Mouse (Mus musculus) heart, postnatal 0 days (tissue): ENCODE data around the gene Abcg8. TPM values are rescaled to one million over a fixed set of nuclear protein-coding genes. Genes with fewer than 3 reads are reported as not detected.

Experiments
- ATAC-seq: fragments of 200-750 bp; cut with Nextera tagmentation; 2 replicates; pipeline ENCODE4 v1.8.0; 2017; ENCODE audit warnings: low read depth, moderate number of reproducible peaks, moderate library complexity; ENCODE audit not compliant: insufficient read depth
- DNase-seq: peaks from one replicate; pipeline ENCODE4 v3.0.0-alpha.2; 2016; ENCODE audit warnings: low spot score
- H3K27ac ChIP-seq: fragments of 300-500 bp; sonication (generic); 2 replicates; pipeline ENCODE4 v1.5.1; 2014; ENCODE audit warnings: low read depth, mild to moderate bottlenecking
- H3K27me3 ChIP-seq: fragments of 300-500 bp; sonication (generic); 2 replicates; pipeline ENCODE4 v1.6.1; 2014; ENCODE audit warnings: low read length, mixed read lengths; ENCODE audit not compliant: control insufficient read depth, insufficient read depth
- H3K36me3 ChIP-seq: fragments of 300-500 bp; sonication (generic); replicated peaks from 2 replicates; pipeline ENCODE4 v1.6.1; 2014; ENCODE audit warnings: low read length, mixed read lengths; ENCODE audit not compliant: control insufficient read depth, insufficient read depth
- H3K4me1 ChIP-seq: fragments of 300-500 bp; sonication (generic); 2 replicates; pipeline ENCODE4 v1.6.1; 2014; ENCODE audit warnings: antibody characterized with exemption; ENCODE audit not compliant: control insufficient read depth, insufficient read depth
- H3K4me2 ChIP-seq: fragments of 300-500 bp; sonication (generic); 2 replicates; pipeline ENCODE4 v1.6.1; 2014; ENCODE audit warnings: low read depth, mild to moderate bottlenecking, low read length, moderate library complexity
- H3K4me3 ChIP-seq: fragments of 300-500 bp; sonication (generic); 2 replicates; pipeline ENCODE4 v1.5.1; 2014; ENCODE audit warnings: low read depth, low read length
- H3K9ac ChIP-seq: fragments of 300-500 bp; sonication (generic); replicated peaks from 2 replicates; pipeline ENCODE4 v1.6.1; 2014; ENCODE audit warnings: low read depth, low read length, mixed read lengths
- H3K9me3 ChIP-seq: fragments of 300-500 bp; sonication (generic); replicated peaks from 2 replicates; pipeline ENCODE4 v1.6.1; 2016; ENCODE audit warnings: low read length; ENCODE audit not compliant: control insufficient read depth
- CTCF ChIP-seq: IDR thresholded peaks from 2 replicates; pipeline ENCODE4 v1.5.1; 2016; ENCODE audit warnings: antibody characterized with exemption, control low read depth, low read depth
- EP300 ChIP-seq: IDR thresholded peaks from 2 replicates; pipeline ENCODE4 v1.6.1; 2016; ENCODE audit warnings: antibody characterized with exemption, low read depth
- WGBS: fragments of 180-500 bp; shearing (Covaris S2); extraction: QIAGEN DNeasy Blood & Tissue Kit; methylation state at CpG from one replicate; pipeline ENCODE4 v1.1.7; 2014; 5-methylcytosine and 5-hydroxymethylcytosine counted together
- polyA plus RNA-seq: library from polyadenylated mRNA; unstranded; fragments of >200 nt; fragmentation: Nextera tagmentation; extraction: Ambion mirVana; gene quantifications from 2 replicates; pipeline ENCODE4 v1.2.1, GENCODE M21; 2015
- total RNA-seq: library from RNA; depleted of rRNA; stranded (reverse); fragments of >200 nt; gene quantifications from 2 replicates; pipeline ENCODE4 v1.2.3, GENCODE M21; 2014; ENCODE audit warnings: low replicate concordance

Gene Abcg8
- total and polyA plus RNA-seq, 2 experiments from 2014 or later: not detected

DNA sequence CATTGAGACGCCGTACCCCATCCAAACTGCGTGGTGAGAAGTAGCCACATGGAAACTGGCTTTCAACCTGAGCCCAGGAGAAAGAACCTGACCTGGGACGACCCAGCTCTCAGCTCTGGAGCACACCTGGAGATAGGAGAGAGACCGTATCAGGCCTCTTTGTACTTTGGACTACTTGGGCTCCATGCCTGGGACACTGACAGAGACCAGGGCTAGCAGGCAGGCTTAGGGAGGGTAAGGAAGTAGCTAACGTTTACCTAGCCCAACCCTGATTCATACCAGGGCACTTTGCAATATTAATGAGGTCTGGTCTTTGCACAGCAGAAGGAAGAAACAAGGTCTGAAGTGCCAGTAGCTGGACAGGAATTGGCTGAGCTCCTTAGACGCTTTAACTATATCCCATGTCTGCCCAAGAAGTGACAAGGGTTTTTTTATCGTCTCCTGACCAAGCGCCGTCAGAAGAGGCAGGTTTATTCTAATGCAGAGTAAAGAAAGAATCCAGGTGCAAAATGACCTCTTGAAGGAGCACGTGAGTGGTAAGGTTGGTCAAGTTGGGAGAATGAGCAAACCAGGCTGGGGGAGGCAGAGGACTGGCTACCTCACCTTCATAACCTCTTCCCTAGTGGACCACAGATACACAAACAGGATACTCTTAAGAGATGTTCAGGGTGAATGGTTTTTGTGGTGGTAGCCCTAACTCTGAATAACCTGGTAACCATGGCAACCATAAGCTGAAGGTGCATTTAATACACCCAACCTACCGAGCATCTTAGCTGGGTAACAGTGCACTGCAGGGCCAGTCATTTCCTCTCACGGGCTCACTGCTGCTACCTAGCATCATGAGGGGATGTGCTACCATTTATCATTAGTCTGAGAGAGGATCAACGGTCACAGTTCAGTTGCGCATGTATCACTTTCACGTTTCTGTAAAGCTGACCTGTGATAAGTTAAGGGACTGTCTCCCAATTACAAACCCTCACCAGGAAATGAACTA, 3.4 kb upstream of the Abcg8 start:
- Histone ChIP-seq H3K4me3 (no peak overlapping the region), H3K27me3 (peaks cover 18% of the 10 kb centered on the region), H3K27ac (no peak overlapping the region), H3K36me3 (no peaks in the 10 kb centered on the region), H3K9me3 (no peaks in the 10 kb centered on the region), H3K9ac (no peak overlapping the region), H3K4me1 (no peaks in the 10 kb centered on the region), H3K4me2 (no peak overlapping the region)
- WGBS: 72% methylated on average over 16 of the region's 16 CpGs
- DNase-seq (no peak), ATAC-seq (no peak)
- TF ChIP-seq CTCF: no peak
- no peak for TF ChIP-seq EP300

DNA sequence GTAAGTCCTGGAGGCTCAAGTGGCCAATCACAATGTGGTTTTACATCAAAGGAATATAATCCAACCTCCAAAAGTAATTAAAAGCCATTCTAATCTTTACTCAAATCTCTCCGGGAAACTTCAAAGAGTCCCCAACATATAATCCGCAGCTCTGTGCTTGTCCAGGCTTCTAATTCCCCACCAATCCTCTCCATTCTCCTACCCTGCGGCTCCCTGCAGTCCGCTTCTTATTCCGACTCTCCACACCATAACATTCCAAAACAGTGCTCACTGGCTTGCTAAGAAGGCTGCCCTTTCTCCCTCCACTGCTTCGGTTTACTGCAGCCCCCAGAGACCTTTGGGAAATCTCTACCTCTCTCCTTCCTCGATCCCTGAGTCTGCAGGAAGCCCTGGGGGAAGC, 2.1 kb upstream of the Abcg8 start:
- Histone ChIP-seq H3K36me3 (no peaks in the 10 kb centered on the region), H3K9ac (no peak overlapping the region), H3K4me3 (no peak overlapping the region), H3K4me1 (no peaks in the 10 kb centered on the region), H3K4me2 (no peak overlapping the region), H3K27me3 (peaks cover 18% of the 10 kb centered on the region), H3K27ac (no peak overlapping the region), H3K9me3 (no peaks in the 10 kb centered on the region)
- WGBS: 60% methylated on average over 7 of the region's 7 CpGs
- ATAC-seq: no peak
- TF ChIP-seq CTCF (no peak), EP300 (no peak)
- DNase-seq: no peak

DNA sequence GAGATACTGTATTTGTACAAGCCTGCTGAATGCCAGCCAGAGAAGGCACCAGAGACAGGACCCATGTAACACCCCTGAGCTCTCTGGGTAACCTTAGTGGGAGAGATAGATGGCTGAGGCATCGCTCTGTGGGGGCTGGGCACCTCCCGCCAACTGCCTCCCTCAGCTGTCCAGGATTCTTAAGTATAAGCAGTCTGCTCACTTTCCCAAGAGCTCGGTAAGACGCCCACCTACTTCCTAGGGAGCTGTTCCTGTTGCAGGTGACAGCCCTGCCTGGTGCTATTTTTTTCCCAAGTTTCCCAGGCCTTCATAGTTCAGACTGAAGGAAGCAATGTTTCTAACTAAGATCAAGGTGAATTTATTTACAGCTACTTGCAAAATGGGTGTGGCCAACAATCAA, 898 bp upstream of the Abcg8 start:
- WGBS: 50% methylated on average over 4 of the region's 4 CpGs
- ATAC-seq: no peak
- H3K36me3 ChIP-seq: no peaks in the 10 kb centered on the region
- DNase-seq: no peak
- H3K9ac ChIP-seq: no peak overlapping the region
- no peaks in the 10 kb centered on the region for H3K9me3 ChIP-seq
- no peak for TF ChIP-seq CTCF
- TF ChIP-seq EP300: no peak
- H3K4me1 ChIP-seq: no peaks in the 10 kb centered on the region
- H3K4me2 ChIP-seq: no peak overlapping the region; the same call in 1 of the 2 replicates
- no peak overlapping the region for H3K4me3 ChIP-seq
- H3K27ac ChIP-seq: no peak overlapping the region
- peaks cover 18% of the 10 kb centered on the region for H3K27me3 ChIP-seq

- Histone ChIP-seq H3K9me3 (no peaks in the 10 kb centered on the region), H3K36me3 (no peaks in the 10 kb centered on the region), H3K27me3 (peaks cover 18% of the 10 kb centered on the region), H3K9ac (no peak overlapping the region), H3K4me3 (no peak overlapping the region), H3K4me2 (no peak overlapping the region), H3K4me1 (no peaks in the 10 kb centered on the region), H3K27ac (no peak overlapping the region)
- WGBS: 80% methylated on average over 11 of the region's 11 CpGs
- ATAC-seq: no peak
- no peak for TF ChIP-seq EP300
- TF ChIP-seq CTCF: no peak
- DNase-seq: no peak
These were observed 1.5 kb downstream of the Abcg8 start for GRCm38 (mm10) chr17:84677595-84677994.

DNA sequence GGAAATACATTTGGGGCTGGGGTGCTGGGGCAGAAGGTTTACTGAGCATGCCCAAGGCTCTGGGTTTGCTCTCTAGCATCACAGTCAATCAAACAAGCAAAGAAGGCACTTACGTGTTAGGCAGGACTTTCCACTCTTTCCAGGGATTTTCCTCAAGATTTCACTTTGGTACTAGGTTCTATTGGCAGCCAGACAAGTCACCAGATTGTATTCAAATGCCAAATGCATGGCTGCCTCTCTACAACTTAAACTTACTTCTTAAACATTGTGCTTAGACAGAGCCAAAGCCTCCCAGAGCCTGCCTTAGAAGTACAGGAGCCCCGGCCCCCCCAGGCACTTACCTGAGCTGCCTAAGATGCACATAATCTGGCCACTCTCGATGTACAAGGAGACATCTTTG, 5.6 kb downstream of the Abcg8 start:
- Histone ChIP-seq H3K4me2 (no peak overlapping the region), H3K9ac (no peak overlapping the region), H3K9me3 (no peaks in the 10 kb centered on the region), H3K4me1 (no peaks in the 10 kb centered on the region), H3K4me3 (no peak overlapping the region), H3K27ac (no peak overlapping the region), H3K36me3 (no peaks in the 10 kb centered on the region), H3K27me3 (no peaks in the 10 kb centered on the region)
- DNase-seq (no peak), ATAC-seq (no peak)
- WGBS: 88% methylated on average over 3 of the region's 3 CpGs
- no peak for TF ChIP-seq CTCF
- no peak for TF ChIP-seq EP300
